Mouse (Mus musculus) embryo, embryonic 10.5 days (tissue): ENCODE measurements around the gene Frk.
"Not testable (repeated sequence)": the region's sequence is repeated elsewhere in the genome, so short reads cannot be mapped to it uniquely, and the experiment has no call there.

Experiments used
- DNase-seq: peaks from one replicate; pipeline ENCODE4 v3.0.0-alpha.2; 2015; ENCODE audit warnings: low spot score

Frk gene

GRCm38 (mm10) chr10:34617216-34617615, 134.0 kb downstream of the Frk start:
- peak; percentile 33 for DNase-seq

GRCm38 (mm10) chr10:34618490-34618889, 135.3 kb downstream of the Frk start:
- no peak for DNase-seq

GRCm38 (mm10) chr10:34620540-34620939, 137.3 kb downstream of the Frk start:
- not testable (repeated sequence) for DNase-seq

GRCm38 (mm10) chr10:34638245-34638644, 155.0 kb downstream of the Frk start:
- no peak for DNase-seq
